Mouse (Mus musculus) E14TG2a.4 (cell line): ENCODE results near the gene Malrd1.

Experiments
- H3K27me3 ChIP-seq: 2 replicates; pipeline ENCODE4 v1.6.1; 2014; ENCODE audit warnings: low read length, control low read depth; ENCODE audit not compliant: insufficient read depth
- H3K36me3 ChIP-seq: 2 replicates; pipeline ENCODE4 v1.6.1; 2014; ENCODE audit warnings: low read length, control low read depth; ENCODE audit not compliant: insufficient read depth
- H3K4me1 ChIP-seq: replicated peaks from 2 replicates; pipeline ENCODE4 v1.6.1; 2014; ENCODE audit warnings: low read depth, low read length, control low read depth
- H3K4me3 ChIP-seq: replicated peaks from 2 replicates; pipeline ENCODE4 v1.5.1; 2014; ENCODE audit warnings: mild to moderate bottlenecking, low read length
- H3K9me3 ChIP-seq: 2 replicates; pipeline ENCODE4 v1.6.1; 2014; ENCODE audit warnings: low read length, control low read depth
- CTCF ChIP-seq: conservative IDR thresholded peaks from 2 replicates; pipeline ENCODE4 v1.5.1; 2014; ENCODE audit warnings: low read length
- NANOG ChIP-seq: IDR thresholded peaks from 2 replicates; pipeline ENCODE4 v1.6.1; 2014; ENCODE audit warnings: borderline replicate concordance, low read length, mixed read lengths
- POU5F1 ChIP-seq: IDR thresholded peaks from 2 replicates; pipeline ENCODE4 v1.6.1; 2014; ENCODE audit warnings: low read length, borderline replicate concordance

Gene Malrd1

GRCm38 (mm10) chr2:16147999-16148398 lies 621.7 kb downstream of the Malrd1 start:
- TF ChIP-seq CTCF (no peak), POU5F1 (no peak), NANOG (no peak)
- Histone ChIP-seq H3K9me3 (no peaks in the 10 kb centered on the region), H3K27me3 (no peaks in the 10 kb centered on the region), H3K36me3 (no peaks in the 10 kb centered on the region), H3K4me1 (no peaks in the 10 kb centered on the region), H3K4me3 (no peak overlapping the region)

DNA sequence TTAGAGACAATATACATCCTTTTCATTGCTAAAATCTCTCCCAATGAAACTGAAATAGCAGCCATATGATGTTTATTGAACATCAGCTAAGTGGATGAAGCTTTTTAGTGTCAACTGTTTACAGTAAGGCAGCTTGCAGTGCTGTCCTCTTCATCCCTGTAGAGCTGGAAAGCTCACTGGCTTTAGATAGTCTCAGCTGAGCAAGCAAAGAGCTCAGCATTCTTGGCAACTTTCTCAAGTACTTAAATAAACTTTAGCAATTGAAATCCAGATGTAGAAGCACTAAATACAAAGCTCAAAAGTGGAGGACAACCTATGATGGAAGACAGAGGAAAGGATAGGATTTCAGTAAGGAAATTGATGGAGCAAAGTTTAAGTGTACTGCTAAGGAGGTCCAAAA lies 626.3 kb downstream of the Malrd1 start:
- H3K36me3 ChIP-seq, result no peaks in the 10 kb centered on the region
- H3K9me3 ChIP-seq, result no peaks in the 10 kb centered on the region
- TF ChIP-seq NANOG (no peak), POU5F1 (no peak), CTCF (no peak)
- no peaks in the 10 kb centered on the region for H3K4me1 ChIP-seq
- H3K4me3 ChIP-seq, result no peak overlapping the region
- no peaks in the 10 kb centered on the region for H3K27me3 ChIP-seq

DNA sequence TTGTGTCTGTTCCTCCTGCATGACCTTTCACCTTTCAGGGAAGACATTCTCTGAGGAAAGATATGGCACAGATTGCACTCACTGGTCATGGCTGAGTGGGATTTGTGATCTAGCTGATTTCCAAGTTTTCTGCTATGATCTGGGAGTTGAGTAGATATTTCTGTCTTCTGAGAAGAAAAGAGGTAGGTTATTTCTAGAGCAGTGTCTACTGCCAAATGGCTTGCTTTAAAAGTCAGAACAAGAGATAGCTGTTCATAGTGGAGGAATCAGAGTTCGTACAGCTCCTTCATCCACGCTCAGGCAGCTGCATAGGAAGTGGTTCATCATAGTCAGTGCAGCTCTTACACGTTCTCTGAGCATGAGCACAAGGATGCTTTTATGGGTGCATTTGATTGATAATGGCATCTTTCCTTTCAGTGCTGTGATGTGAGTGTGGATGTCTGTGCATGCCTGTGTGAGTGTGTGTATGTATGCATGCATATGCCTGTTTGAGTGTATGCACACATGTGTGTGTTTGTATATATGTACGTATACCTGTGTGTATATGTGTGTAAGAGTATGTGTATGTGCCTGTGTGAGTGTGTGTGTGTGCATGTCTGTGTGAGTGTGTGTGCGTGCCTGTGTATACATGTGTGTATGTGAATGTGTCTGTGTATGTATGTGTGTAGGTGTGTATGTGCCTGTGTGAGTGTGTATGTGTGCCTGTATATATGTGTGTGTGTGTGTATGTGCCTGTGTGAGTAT lies 637.1 kb downstream of the Malrd1 start:
- Histone ChIP-seq H3K9me3 (no peaks in the 10 kb centered on the region), H3K27me3 (no peaks in the 10 kb centered on the region), H3K4me1 (no peaks in the 10 kb centered on the region), H3K36me3 (no peaks in the 10 kb centered on the region), H3K4me3 (no peak overlapping the region)
- no peak for TF ChIP-seq CTCF
- no peak for TF ChIP-seq NANOG
- TF ChIP-seq POU5F1, result no peak

DNA sequence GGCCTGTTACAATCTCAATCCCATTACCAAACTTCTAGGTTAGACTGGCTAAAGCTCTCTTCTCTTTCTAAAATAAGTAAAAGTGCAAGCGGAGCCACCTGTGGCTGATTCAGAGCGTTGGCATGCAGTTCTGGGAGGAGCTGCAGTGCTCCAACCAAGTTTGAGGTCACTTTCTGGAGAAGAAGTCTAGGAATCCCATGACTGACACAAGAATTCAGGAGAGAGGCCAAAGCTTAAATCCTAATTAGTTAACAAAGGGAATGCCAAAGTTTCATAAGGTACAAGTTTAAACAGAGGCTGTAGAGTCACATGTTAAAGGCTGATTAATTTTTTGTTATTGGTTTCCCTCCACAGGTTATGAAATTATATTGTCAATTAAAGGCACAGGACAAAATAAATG lies 642.3 kb downstream of the Malrd1 start:
- Histone ChIP-seq H3K9me3 (no peaks in the 10 kb centered on the region), H3K27me3 (no peaks in the 10 kb centered on the region), H3K4me3 (no peak overlapping the region), H3K36me3 (no peaks in the 10 kb centered on the region), H3K4me1 (no peaks in the 10 kb centered on the region)
- no peak for TF ChIP-seq NANOG
- no peak for TF ChIP-seq POU5F1
- TF ChIP-seq CTCF, result no peak

DNA sequence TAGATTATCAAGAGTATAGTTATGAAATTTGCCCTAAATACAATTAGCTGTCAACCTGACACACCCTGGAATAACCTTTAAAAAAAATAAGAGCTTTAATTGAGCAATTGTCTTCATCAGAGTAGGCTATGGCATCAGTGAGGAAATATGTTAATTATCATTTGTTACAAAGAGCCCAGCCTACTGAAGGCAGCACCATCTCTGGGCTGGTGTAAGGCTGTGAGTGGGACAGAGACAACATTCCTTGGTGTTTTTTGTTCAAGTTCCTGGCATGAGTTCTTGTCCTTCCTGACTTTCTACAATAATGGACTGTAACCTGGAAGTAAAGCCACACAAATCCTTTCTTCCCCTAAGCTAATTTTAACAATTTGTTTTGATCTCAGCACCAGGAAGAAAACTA lies 645.8 kb downstream of the Malrd1 start:
- no peaks in the 10 kb centered on the region for H3K9me3 ChIP-seq
- H3K27me3 ChIP-seq, result no peaks in the 10 kb centered on the region
- TF ChIP-seq NANOG (no peak), CTCF (no peak), POU5F1 (no peak)
- no peak overlapping the region for H3K4me3 ChIP-seq
- no peaks in the 10 kb centered on the region for H3K4me1 ChIP-seq
- no peaks in the 10 kb centered on the region for H3K36me3 ChIP-seq

- H3K9me3 ChIP-seq, result no peaks in the 10 kb centered on the region
- H3K4me3 ChIP-seq, result no peak overlapping the region
- H3K27me3 ChIP-seq, result no peaks in the 10 kb centered on the region
- H3K36me3 ChIP-seq, result no peaks in the 10 kb centered on the region
- TF ChIP-seq POU5F1 (no peak), NANOG (no peak), CTCF (no peak)
- no peaks in the 10 kb centered on the region for H3K4me1 ChIP-seq
Measured at GRCm38 (mm10) chr2:16173355-16173754, 647.1 kb downstream of the Malrd1 start.

DNA sequence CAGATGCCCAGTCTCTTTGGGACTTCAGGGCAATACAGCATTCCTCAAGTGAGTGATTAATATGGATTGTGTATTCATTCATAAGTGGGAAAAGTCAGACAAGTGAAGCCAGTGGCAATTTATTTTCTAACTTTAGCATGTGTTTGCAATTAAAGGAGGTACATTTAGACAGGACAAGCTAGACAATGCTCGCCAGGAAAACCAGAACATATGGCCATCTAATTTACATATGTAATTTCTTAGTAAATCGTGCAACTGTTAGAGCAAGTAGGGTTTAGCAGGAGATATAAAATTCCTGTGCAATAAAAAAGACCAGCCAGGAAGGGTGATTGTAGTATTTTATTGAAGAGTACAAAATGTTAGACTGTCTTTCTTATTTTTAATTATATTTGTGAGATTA lies 655.9 kb downstream of the Malrd1 start:
- Histone ChIP-seq H3K4me3 (no peak overlapping the region), H3K36me3 (no peaks in the 10 kb centered on the region), H3K9me3 (no peaks in the 10 kb centered on the region), H3K27me3 (no peaks in the 10 kb centered on the region), H3K4me1 (no peaks in the 10 kb centered on the region)
- TF ChIP-seq CTCF (no peak), POU5F1 (no peak), NANOG (no peak)

- Histone ChIP-seq H3K9me3 (no peaks in the 10 kb centered on the region), H3K4me3 (no peak overlapping the region), H3K36me3 (no peaks in the 10 kb centered on the region), H3K4me1 (no peaks in the 10 kb centered on the region), H3K27me3 (no peaks in the 10 kb centered on the region)
- TF ChIP-seq POU5F1 (no peak), CTCF (no peak), NANOG (no peak)
Measured at GRCm38 (mm10) chr2:16183158-16183557, 656.9 kb downstream of the Malrd1 start.

DNA sequence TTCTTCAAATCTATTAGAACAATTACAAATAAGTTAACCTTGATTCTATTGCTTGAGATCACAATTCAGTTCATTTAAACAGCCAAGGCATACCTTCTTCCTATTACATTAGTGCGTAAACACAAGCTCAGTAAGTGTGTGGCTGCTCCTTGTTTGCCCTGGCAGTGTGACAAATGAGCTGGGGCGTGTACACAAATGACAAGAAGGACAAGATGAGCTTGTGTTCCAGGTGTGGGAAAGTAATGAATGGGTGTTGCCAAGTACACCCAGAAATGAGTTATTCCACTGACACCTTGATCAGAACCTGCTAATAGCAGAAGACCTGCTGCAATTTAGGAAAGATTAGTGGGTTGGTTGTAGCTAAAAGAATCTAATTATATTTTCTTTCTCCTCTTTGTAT lies 683.7 kb downstream of the Malrd1 start:
- Histone ChIP-seq H3K9me3 (no peaks in the 10 kb centered on the region), H3K36me3 (no peaks in the 10 kb centered on the region), H3K27me3 (no peaks in the 10 kb centered on the region), H3K4me1 (no peaks in the 10 kb centered on the region), H3K4me3 (no peak overlapping the region)
- TF ChIP-seq NANOG (no peak), CTCF (no peak), POU5F1 (no peak)
